Mouse (Mus musculus): ENCODE data around the gene Nol12.
A peak's percentile ranks its signal among the peaks of the same experiment; 100 is the strongest.

The Nol12 gene

GRCm38 (mm10) chr15:78934784-78935320 lies at the start of gene Nol12:
Gene Nol12, plus strand, starts transcription at chr15:78934933.
- peak; percentile 96 for DNase-seq (ENCODE audit: low read depth, low spot score)

DNA sequence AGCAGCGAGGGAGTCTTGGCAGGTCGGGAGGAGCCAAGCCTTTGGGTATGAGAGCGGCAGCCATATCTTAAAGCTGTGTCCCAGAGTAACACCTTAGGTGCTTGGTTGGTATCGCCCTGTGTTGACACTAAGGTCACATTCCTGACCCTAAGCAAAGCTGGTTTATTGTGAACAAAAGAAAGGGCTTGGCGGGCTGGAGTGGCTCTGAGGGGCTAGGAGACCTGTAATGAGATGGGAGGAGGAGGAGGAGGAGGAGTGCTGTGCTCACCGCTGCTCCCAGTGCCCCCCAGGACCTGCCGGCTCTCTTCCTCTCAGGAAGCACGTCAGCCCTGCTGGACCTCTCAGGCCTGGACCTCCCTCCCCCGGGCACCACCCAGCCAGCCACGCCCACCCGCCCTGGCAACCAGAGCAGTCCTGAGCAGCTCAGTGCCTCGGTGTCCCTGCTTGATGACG lies 45.3 kb upstream of the Nol12 start:
- no peak for DNase-seq (ENCODE audit: low read depth, low spot score)

- DNase-seq (ENCODE audit: low read depth, low spot score), result no peak
These were observed 42.3 kb upstream of the Nol12 start for GRCm38 (mm10) chr15:78892440-78892839.

DNA sequence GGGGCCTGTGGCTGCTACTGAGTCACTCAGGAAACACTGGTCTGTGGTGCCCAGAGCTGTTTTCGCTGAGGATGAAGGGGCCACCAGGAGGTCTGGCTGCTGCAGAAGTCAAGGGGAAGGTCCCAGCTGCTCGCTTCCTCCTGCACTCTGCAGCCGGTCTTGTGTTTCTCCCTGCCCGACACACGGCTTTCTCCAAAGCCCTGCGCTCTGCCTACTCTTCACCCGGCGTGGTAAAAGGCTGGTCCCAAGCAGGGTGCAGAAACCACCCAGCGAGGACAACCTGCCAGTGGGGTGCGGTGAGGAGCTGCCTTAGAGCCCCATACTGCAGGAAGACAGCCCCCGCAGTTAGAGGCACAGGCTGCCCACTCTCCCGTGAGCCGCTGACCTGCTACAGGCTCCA lies 40.0 kb upstream of the Nol12 start:
- no peak for DNase-seq (ENCODE audit: low read depth, low spot score)

GRCm38 (mm10) chr15:78895741-78896140 lies 39.0 kb upstream of the Nol12 start:
- DNase-seq (ENCODE audit: low read depth, low spot score), result no peak

- DNase-seq (ENCODE audit: low read depth, low spot score), result no peak
These were observed 38.6 kb upstream of the Nol12 start for GRCm38 (mm10) chr15:78896149-78896548.

DNA sequence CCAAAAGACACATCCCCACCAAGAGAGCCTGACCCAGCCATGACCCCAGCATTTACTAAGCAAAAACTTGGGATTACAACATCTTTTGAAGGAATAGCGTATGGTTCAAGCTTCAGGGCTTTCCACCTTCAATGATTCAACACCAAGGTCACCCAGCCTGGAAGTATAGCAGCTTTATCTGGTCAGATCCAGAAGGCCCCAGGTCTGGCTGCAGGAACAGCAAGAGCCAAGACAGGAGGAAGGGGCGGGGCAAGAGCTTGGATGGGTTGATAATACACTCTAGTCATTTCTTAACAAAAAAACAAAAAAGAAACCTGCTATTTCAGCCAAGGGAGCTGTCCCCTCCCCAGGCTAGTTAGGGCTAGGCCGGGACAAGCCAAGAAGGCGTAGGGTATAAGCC lies 37.2 kb upstream of the Nol12 start:
- DNase-seq (ENCODE audit: low read depth, low spot score), result no peak

DNA sequence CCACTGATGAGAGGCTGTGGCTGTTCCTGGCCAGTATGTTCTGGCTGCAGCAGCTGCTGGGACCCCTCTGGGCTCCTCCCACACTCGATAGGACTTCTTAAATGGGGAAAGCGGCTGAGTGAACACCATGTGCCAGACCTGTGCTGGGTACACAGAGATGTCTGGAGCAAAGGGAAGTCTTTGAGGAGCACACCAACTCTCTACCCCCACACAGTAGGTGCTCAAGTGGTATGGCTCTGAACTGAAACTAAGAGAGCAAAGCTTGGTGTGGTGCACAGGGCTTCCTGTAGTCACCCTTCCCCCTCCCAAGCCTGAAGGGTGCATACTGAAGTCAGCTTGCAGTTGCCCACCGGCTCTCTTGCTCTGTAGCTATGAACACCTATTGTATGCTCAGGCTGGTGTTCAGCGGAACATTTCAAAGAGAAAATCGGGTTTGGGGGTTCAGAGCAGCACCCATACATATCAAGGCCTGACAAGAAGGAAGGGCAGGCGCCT lies 36.2 kb upstream of the Nol12 start:
- no peak for DNase-seq (ENCODE audit: low read depth, low spot score)

GRCm38 (mm10) chr15:78899409-78899739 lies 35.4 kb upstream of the Nol12 start, which contains the start of gene Gm49510:
Gene Gm49510, plus strand, starts transcription at chr15:78899667.
- DNase-seq (ENCODE audit: low read depth, low spot score), result no peak

DNA sequence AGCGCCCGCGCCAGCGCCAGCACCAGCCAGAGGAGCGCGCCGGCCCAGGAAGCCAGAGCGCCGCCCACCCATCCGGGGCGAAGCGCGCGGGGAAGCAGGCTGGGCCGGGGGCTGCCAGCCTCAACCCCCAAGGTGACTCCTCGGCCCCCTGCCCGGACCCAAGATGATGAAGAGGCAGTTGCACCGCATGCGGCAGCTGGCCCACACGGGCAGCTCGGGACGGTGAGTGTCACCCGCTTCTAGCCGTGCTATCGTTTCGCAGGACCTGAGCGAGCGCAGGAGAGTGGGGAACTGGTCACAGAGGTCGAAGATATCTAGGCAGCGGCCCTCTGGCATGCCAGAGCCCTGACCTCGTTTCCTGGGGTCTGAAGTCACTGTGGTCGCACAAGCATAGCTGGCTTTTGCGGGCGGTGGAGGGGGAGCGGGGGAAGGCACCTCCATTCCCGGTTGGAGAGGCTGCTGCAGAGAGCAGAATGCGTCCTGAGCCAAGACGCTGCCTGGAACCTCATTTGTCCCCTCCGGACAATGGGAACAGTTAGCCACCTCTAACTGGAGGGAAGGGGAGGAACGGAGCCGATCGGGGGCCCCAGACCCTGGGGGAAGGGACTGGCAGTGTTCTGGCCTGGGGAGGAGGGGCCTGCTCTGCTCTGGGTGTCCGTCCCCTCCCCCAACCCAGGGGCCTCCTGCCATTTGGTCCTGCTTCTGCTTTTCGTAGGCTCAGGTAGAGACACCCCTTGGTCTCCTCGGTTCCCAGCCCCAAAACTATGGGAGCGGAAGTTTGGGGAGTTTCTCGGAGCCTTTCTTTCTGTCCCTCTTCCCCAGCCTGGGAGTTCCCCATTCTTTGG lies 34.8 kb upstream of the Nol12 start, which contains the start of gene Sh3bp1:
Gene Sh3bp1 (plus strand): TSS at position 29 of the 845 bp plus-strand sequence.
- DNase-seq (ENCODE audit: low read depth, low spot score), result peak; percentile 71

DNA sequence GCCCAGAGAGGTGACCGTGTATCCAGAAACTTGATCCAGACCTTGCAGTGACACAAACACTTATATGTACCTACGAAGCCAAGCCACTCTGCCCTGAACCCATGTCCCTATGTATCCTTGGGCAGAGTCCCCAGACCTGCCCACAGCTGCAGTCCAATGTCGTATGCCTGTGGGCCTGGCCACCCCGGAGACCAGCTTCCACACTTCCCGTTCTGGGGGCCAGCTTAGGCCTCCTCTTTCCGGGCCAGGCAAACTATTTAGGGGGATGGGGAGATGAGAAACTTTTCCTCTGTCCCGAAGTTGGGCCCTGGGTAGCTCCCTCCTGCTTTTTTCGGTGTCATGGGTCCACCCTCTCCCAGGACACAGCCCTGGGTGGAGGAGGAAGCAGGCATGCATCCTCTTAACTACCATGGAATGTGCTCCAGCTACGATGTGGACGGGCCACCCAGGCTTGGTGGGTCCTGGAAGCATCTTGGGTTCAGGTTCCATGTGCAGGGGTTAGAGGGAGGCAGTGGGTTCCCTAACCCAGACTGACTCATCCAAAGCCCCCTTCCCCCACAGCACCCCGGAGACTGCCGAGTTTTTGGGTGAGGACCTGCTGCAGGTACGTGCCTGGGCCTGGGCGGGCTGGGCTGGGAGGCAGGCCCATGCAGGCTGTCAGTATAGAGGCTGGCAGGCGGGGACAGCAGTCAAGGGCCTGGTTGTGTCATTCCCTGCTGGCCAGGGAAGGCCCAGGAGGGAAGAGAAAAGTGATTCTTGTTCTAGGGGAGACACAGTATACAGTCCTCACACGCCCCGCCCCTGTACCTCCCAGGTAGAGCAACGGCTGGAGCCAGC lies 33.9 kb upstream of the Nol12 start:
- DNase-seq (ENCODE audit: low read depth, low spot score), result no peak

DNA sequence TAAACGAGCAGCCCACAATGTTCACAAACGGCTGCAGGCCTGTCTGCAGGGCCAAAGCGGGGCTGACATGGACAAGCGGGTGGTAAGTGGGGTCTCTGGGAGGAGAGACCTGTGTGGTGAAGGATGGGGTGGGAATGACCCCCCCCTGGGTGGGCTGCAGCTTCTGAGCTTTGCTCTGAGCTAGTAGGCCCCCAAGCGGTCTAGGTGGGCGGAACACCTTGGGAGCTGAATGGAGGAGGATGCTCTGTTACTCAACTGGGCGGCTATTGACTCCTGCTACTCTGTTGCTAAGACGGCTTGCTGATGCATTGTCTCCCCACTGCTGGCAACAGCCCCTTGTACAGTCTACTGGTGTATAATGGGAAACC lies 33.3 kb upstream of the Nol12 start:
- DNase-seq (ENCODE audit: low read depth, low spot score), result no peak

GRCm38 (mm10) chr15:78903243-78903642 lies 31.5 kb upstream of the Nol12 start:
- peak; percentile 88 for DNase-seq (ENCODE audit: low read depth, low spot score)

DNA sequence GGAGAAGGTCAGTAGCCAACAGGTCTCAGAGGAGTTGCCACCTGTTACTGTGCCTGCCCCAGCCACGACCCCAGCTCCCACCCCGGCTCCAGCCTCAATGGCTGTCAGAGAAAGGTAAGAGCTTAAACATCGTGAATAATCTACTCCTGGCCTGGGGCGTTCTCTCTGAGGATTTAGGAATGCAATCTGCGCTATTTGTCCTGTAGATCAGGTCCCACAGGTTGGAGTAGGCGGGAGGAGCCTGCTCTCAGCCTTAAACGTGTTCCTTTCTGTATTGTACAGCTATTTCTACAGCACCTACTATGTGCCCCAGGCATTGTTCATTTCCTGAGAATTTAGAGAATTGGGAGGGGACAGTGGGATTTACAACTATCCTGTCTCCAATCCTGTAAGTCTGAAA lies 26.3 kb upstream of the Nol12 start:
- no peak for DNase-seq (ENCODE audit: low read depth, low spot score)

- DNase-seq (ENCODE audit: low read depth, low spot score), result no peak
These were observed 25.8 kb upstream of the Nol12 start for GRCm38 (mm10) chr15:78908982-78909381.

DNA sequence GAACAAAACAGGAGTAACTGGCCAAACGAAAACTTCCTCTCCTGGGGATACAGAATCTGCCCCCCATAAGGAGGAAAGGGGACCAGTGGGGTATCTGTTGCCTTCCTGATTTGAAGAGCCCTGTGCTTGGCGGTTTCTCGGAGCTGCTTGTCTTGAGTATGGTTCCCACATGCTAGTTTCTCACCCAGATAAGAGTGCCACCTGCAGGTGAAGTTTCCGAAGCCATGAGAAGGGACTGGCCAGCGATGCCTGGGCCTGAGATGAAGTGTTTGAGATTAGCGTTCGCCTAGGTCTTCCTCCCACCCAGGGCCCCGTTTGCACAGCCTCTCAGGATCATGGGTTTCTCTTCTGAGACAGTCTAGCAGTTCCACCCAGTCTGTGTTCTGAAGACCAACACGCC lies 22.7 kb upstream of the Nol12 start:
- peak; percentile 78 for DNase-seq (ENCODE audit: low read depth, low spot score)

DNA sequence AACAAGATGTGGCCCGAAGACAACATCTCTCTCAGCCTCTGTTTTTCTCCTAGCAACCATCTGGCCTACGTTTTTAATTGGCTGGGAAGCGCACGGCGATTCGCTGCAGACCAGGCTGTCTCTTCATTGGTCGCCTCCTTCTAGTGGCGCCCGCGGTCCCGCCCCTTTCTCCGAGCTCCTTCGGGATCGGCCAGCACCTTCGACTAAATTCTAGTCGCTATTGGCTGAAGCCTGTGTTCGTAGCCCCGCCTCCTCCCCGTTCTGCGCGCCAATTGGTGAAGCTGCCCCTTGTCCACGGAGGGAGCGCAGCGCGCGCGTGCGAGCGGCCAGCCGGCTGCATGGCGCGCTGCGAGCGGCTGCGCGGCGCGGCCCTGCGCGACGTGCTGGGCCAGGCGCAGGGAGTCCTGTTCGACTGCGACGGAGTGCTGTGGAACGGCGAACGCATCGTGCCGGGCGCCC lies 21.1 kb upstream of the Nol12 start, which contains the start of gene Pdxp:
Gene Pdxp (plus strand): TSS at position 288 of the 459 bp plus-strand sequence.
- peak; percentile 100 for DNase-seq (ENCODE audit: low read depth, low spot score)

- DNase-seq (ENCODE audit: low read depth, low spot score), result peak; percentile 75
These were observed 20.5 kb upstream of the Nol12 start for GRCm38 (mm10) chr15:78914091-78914822.

GRCm38 (mm10) chr15:78914823-78915659 lies 19.7 kb upstream of the Nol12 start:
- no peak for DNase-seq (ENCODE audit: low read depth, low spot score)

DNA sequence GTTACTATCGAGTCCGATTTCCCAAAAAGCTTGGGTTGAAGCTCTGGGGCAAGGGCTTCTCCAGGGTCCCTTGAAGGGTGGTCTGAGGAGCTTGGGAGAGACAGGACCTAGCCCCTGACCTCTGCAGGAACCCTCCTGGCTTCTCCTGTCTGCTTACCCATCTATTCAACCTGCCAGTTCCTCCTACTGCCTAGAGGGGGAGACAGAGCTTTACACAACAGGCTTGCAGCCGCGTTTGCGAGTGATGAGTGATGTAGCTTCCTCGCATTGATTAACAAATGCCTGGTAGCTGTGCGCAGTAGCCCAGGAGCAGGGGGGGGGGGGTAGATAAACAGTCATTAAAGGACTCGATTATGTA lies 19.1 kb upstream of the Nol12 start:
- DNase-seq (ENCODE audit: low read depth, low spot score), result peak; percentile 96

Measured in brain, adult 2 months (tissue).